Mouse (Mus musculus) kidney, adult 18-20 months (tissue): ENCODE data around the gene Tgfb1.

ENCODE experiments used
- DNase-seq: peaks from one replicate; pipeline ENCODE4 v3.0.0; 2021

Tgfb1 gene

GRCm38 (mm10) chr7:25686680-25687531 is at the start of gene Tgfb1:
Tgfb1 (plus strand) TSS chr7:25687002.
- DNase-seq: peak; percentile 82

- no peak for DNase-seq
Observed at GRCm38 (mm10) chr7:25637099-25637498, 49.7 kb upstream of the Tgfb1 start.

GRCm38 (mm10) chr7:25639754-25640153 is 47.0 kb upstream of the Tgfb1 start:
- DNase-seq: no peak

GRCm38 (mm10) chr7:25644136-25644535 is 42.7 kb upstream of the Tgfb1 start:
- no peak for DNase-seq

GRCm38 (mm10) chr7:25644631-25645030 is 42.2 kb upstream of the Tgfb1 start:
- no peak for DNase-seq

- DNase-seq: peak; percentile 26
Observed at GRCm38 (mm10) chr7:25645074-25645473, 41.7 kb upstream of the Tgfb1 start.

GRCm38 (mm10) chr7:25647574-25648123 is 39.2 kb upstream of the Tgfb1 start:
- DNase-seq: no peak

GRCm38 (mm10) chr7:25649839-25650238 is 37.0 kb upstream of the Tgfb1 start:
- DNase-seq: no peak

- no peak for DNase-seq
Observed at GRCm38 (mm10) chr7:25651281-25651680, 35.5 kb upstream of the Tgfb1 start.

- no peak for DNase-seq
Observed at GRCm38 (mm10) chr7:25652244-25652759, 34.5 kb upstream of the Tgfb1 start.

- peak; percentile 74 for DNase-seq
Observed at GRCm38 (mm10) chr7:25655601-25656428, 31.0 kb upstream of the Tgfb1 start.

- peak; percentile 29 for DNase-seq
Observed at GRCm38 (mm10) chr7:25657785-25658184, 29.0 kb upstream of the Tgfb1 start.

- peak; percentile 99 for DNase-seq
Observed at GRCm38 (mm10) chr7:25658657-25659472, 27.9 kb upstream of the Tgfb1 start, which contains the start of the genes Bckdha and Exosc5. Bckdha (minus strand) TSS chr7:25658981. Exosc5 (plus strand) TSS chr7:25659164.

- DNase-seq: no peak
Observed at GRCm38 (mm10) chr7:25666381-25666780, 20.4 kb upstream of the Tgfb1 start.

- no peak for DNase-seq
Observed at GRCm38 (mm10) chr7:25669158-25669557, 17.6 kb upstream of the Tgfb1 start.

GRCm38 (mm10) chr7:25669631-25670030 is 17.2 kb upstream of the Tgfb1 start:
- DNase-seq: no peak

- no peak for DNase-seq
Observed at GRCm38 (mm10) chr7:25670096-25670495, 16.7 kb upstream of the Tgfb1 start.

GRCm38 (mm10) chr7:25671686-25672085 is 15.1 kb upstream of the Tgfb1 start:
- DNase-seq: no peak

- no peak for DNase-seq
Observed at GRCm38 (mm10) chr7:25672442-25672841, 14.4 kb upstream of the Tgfb1 start.

- DNase-seq: no peak
Observed at GRCm38 (mm10) chr7:25674297-25674696, 12.5 kb upstream of the Tgfb1 start.

- no peak for DNase-seq
Observed at GRCm38 (mm10) chr7:25674719-25675300, 12.0 kb upstream of the Tgfb1 start, which contains the start of gene Tmem91. Tmem91 (minus strand) TSS chr7:25675166.

- no peak for DNase-seq
Observed at GRCm38 (mm10) chr7:25675405-25675804, 11.4 kb upstream of the Tgfb1 start.
